Mouse (Mus musculus) small intestine, adult 2 months (tissue): ENCODE measurements at regions not wholly inside any gene's neighbourhood (a gene's known extent, or its start where the extent isn't known, plus 50 kb on each side); places are given as distances from the start of the nearest gene placed in this dataset.

Source experiments
- H3K27ac ChIP-seq: fragments of 200-500 bp; 2 replicates; pipeline ENCODE4 v1.5.1; 2012; ENCODE audit warnings: low read depth, low read length, control low read depth, inconsistent platforms; ENCODE audit not compliant: insufficient read depth
- H3K27me3 ChIP-seq: fragments of 200-500 bp; 2 replicates; pipeline ENCODE4 v1.6.1; 2012; ENCODE audit warnings: mild to moderate bottlenecking, moderate library complexity, low read length, inconsistent platforms; ENCODE audit not compliant: control insufficient read depth, insufficient read depth
- H3K36me3 ChIP-seq: fragments of 200-500 bp; 2 replicates; pipeline ENCODE4 v1.6.1; 2012; ENCODE audit warnings: mild to moderate bottlenecking, low read length, control low read depth, inconsistent platforms; ENCODE audit not compliant: control insufficient read depth, insufficient read depth
- H3K4me1 ChIP-seq: fragments of 200-500 bp; 2 replicates; pipeline ENCODE4 v1.6.1; 2012; ENCODE audit warnings: low read length, inconsistent platforms, mixed read lengths; ENCODE audit not compliant: control insufficient read depth, insufficient read depth, insufficient read length
- H3K4me3 ChIP-seq: fragments of 200-500 bp; 2 replicates; pipeline ENCODE4 v1.5.1; 2012; ENCODE audit warnings: low read depth, mild to moderate bottlenecking, control low read depth, inconsistent platforms, low read length, moderate library complexity
- CTCF ChIP-seq: fragments of 200-500 bp; IDR thresholded peaks from 2 replicates; pipeline ENCODE4 v1.5.1; 2012; ENCODE audit warnings: low read depth, mild to moderate bottlenecking, control low read depth, inconsistent platforms, low read length, moderate library complexity, mixed read lengths; ENCODE audit not compliant: insufficient replicate concordance, insufficient read length; ENCODE audit errors: extremely low read depth
- POLR2A ChIP-seq: fragments of 200-500 bp; IDR thresholded peaks from 2 replicates; pipeline ENCODE4 v1.6.1; 2012; ENCODE audit warnings: low read depth, mild to moderate bottlenecking, control low read depth, inconsistent platforms, low read length, moderate library complexity
- WGBS: fragments of 180-500 bp; shearing (Covaris S2); methylation state at CpG from one replicate; pipeline ENCODE4 v1.1.7; 2018; 5-methylcytosine and 5-hydroxymethylcytosine counted together

DNA sequence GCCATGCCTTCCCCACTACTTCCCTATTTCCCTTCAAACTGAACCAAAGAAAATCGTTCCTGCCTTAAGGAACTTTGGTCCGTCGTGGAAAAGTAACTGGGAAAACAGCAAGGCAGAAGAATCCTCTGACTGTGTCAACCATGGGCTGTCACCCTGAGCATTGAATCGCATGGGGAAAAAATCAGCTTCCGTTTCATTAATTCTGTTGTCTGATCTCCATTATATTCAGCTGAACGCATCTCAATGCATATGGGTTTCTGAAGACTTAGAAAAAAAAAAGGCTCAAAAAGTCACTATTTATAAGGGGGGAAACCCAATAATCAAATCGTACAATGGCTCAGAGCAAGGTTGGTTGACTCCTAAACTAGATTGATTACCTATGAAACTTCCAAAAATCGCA, 83.8 kb upstream of the Il12b start:
- TF ChIP-seq POLR2A (no peak), CTCF (no peak)
- WGBS, result 80% methylated on average over 8 of the region's 8 CpGs
- no peaks in the 10 kb centered on the region for H3K27me3 ChIP-seq
- no peak overlapping the region for H3K4me3 ChIP-seq
- H3K36me3 ChIP-seq, result no peaks in the 10 kb centered on the region
- H3K4me1 ChIP-seq, result no peaks in the 10 kb centered on the region
- H3K27ac ChIP-seq, result no peak overlapping the region

- TF ChIP-seq CTCF, result no peak
- TF ChIP-seq POLR2A, result no peak
- H3K4me3 ChIP-seq, result no peak overlapping the region
- WGBS, result 72% methylated on average over 3 of the region's 3 CpGs
These were observed 80.7 kb upstream of the Il12b start for GRCm38 (mm10) chr11:44319136-44319535.

GRCm38 (mm10) chr11:44323314-44323713, 76.5 kb upstream of the Il12b start:
- Histone ChIP-seq H3K27me3 (no peaks in the 10 kb centered on the region), H3K4me3 (no peak overlapping the region), H3K36me3 (no peaks in the 10 kb centered on the region), H3K4me1 (no peaks in the 10 kb centered on the region), H3K27ac (no peak overlapping the region)
- 54% methylated on average over 2 of the region's 2 CpGs for WGBS
- TF ChIP-seq CTCF (no peak), POLR2A (no peak)

More at GRCm38 (mm10) chr11:44319136-44319535, 80.7 kb upstream of the Il12b start:
- no peak overlapping the region for H3K27ac ChIP-seq
- no peaks in the 10 kb centered on the region for H3K27me3 ChIP-seq
- H3K36me3 ChIP-seq, result no peaks in the 10 kb centered on the region
- no peaks in the 10 kb centered on the region for H3K4me1 ChIP-seq

- H3K4me3 ChIP-seq, result no peak overlapping the region
- TF ChIP-seq POLR2A (no peak), CTCF (no peak)
- 88% methylated on average over 4 of the region's 4 CpGs for WGBS
- no peaks in the 10 kb centered on the region for H3K36me3 ChIP-seq
- H3K4me1 ChIP-seq, result no peaks in the 10 kb centered on the region
- H3K27ac ChIP-seq, result no peak overlapping the region
- no peaks in the 10 kb centered on the region for H3K27me3 ChIP-seq
These were observed 74.8 kb upstream of the Il12b start for GRCm38 (mm10) chr11:44325066-44325465.

DNA sequence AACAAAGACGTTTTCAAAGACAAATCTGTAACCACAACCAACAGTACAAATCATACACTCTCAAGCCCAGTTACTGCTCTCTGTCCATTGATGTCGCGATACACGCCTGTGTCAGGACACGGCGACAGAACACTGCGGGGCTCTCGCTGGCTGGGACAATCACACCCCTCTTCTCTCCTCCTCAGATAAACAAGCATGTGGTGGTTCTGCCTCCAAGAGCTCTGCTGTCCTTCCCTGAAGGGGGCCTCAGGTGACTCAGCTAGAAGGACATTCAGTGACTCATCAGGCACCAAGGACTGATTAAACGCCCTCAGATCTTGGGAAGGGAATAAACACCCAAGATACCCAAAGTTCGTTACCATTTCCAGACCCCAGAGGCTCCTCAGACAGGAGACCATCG, 74.3 kb upstream of the Il12b start:
- no peak overlapping the region for H3K27ac ChIP-seq
- WGBS, result 77% methylated on average over 11 of the region's 11 CpGs
- H3K4me1 ChIP-seq, result no peaks in the 10 kb centered on the region
- no peak for TF ChIP-seq CTCF
- no peak for TF ChIP-seq POLR2A
- H3K27me3 ChIP-seq, result no peaks in the 10 kb centered on the region
- no peak overlapping the region for H3K4me3 ChIP-seq
- H3K36me3 ChIP-seq, result no peaks in the 10 kb centered on the region

DNA sequence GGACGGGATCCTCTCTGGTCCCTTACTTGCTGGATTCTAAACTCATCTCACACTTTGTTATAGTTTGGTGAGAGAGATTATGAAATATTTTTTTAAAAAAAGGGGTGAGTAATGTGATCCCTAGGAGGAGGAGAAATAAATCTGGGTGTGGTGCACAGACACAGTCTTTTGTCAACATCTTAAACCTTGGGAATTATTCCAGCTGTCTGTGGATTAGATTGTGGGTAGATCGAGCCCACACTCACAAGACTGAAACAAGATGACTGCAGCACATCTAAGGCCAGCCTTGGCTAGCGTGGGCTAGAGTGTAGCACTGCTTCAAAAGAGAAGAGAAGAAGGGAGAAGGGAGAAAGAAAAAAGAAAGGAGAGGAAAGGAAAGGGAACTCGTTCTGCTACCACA, 70.4 kb upstream of the Il12b start:
- 47% methylated on average over 4 of the region's 4 CpGs for WGBS
- no peaks in the 10 kb centered on the region for H3K36me3 ChIP-seq
- TF ChIP-seq CTCF (no peak), POLR2A (no peak)
- H3K27ac ChIP-seq, result no peak overlapping the region
- H3K4me3 ChIP-seq, result no peak overlapping the region
- no peaks in the 10 kb centered on the region for H3K27me3 ChIP-seq
- H3K4me1 ChIP-seq, result no peaks in the 10 kb centered on the region

GRCm38 (mm10) chr11:44330438-44330837, 69.4 kb upstream of the Il12b start:
- no peaks in the 10 kb centered on the region for H3K4me1 ChIP-seq
- no peaks in the 10 kb centered on the region for H3K36me3 ChIP-seq
- 62% methylated on average over 6 of the region's 6 CpGs for WGBS
- H3K27ac ChIP-seq, result no peak overlapping the region
- H3K4me3 ChIP-seq, result no peak overlapping the region
- H3K27me3 ChIP-seq, result no peaks in the 10 kb centered on the region
- TF ChIP-seq POLR2A (no peak), CTCF (no peak)
